Mouse (Mus musculus) ES-Bruce4 (cell line): ENCODE results near the gene Smpd3. TPM values are rescaled to one million over a fixed set of nuclear protein-coding genes. Genes with fewer than 3 reads are reported as not detected.

Experiments
- H3K27ac ChIP-seq: 2 replicates; pipeline ENCODE4 v1.5.1; 2012; ENCODE audit warnings: low read length, inconsistent platforms; ENCODE audit not compliant: insufficient read depth
- H3K27me3 ChIP-seq: 2 replicates; pipeline ENCODE4 v1.6.1; 2012; ENCODE audit warnings: mild to moderate bottlenecking, low read length, inconsistent platforms; ENCODE audit not compliant: control insufficient read depth, poor library complexity, insufficient read depth, severe bottlenecking
- H3K36me3 ChIP-seq: 2 replicates; pipeline ENCODE4 v1.6.1; 2012; ENCODE audit warnings: inconsistent platforms, mild to moderate bottlenecking, low read length, moderate library complexity; ENCODE audit not compliant: control insufficient read depth, poor library complexity, insufficient read depth, severe bottlenecking
- H3K4me1 ChIP-seq: one replicate; pipeline ENCODE4 v1.8.1; 2011; ENCODE audit warnings: low read length; ENCODE audit not compliant: control insufficient read depth, insufficient read depth
- H3K4me3 ChIP-seq: 2 replicates; pipeline ENCODE4 v1.5.1; 2011; ENCODE audit warnings: low read depth, mild to moderate bottlenecking, low read length
- H3K9ac ChIP-seq: 2 replicates; pipeline ENCODE4 v1.6.1; 2012; ENCODE audit warnings: low read depth, mild to moderate bottlenecking, inconsistent platforms; ENCODE audit not compliant: poor library complexity, severe bottlenecking
- H3K9me3 ChIP-seq: replicated peaks from 2 replicates; pipeline ENCODE4 v1.6.1; 2012; ENCODE audit warnings: mild to moderate bottlenecking, low read length, inconsistent platforms; ENCODE audit not compliant: control insufficient read depth, poor library complexity, insufficient read depth, severe bottlenecking
- CTCF ChIP-seq: IDR thresholded peaks from one replicate; pipeline ENCODE4 v1.8.1; 2011; ENCODE audit warnings: low read depth, low read length
- EP300 ChIP-seq: IDR thresholded peaks from 2 replicates; pipeline ENCODE4 v1.6.1; 2011; ENCODE audit warnings: low read depth, low read length; ENCODE audit not compliant: insufficient read depth
- POLR2A ChIP-seq: IDR thresholded peaks from one replicate; pipeline ENCODE4 v1.8.1; 2011; ENCODE audit warnings: low read length; ENCODE audit not compliant: insufficient read depth
- polyA plus RNA-seq: library from polyadenylated mRNA; stranded (reverse); fragments of >200 nt; gene quantifications from 2 replicates; pipeline ENCODE4 v1.2.4, GENCODE M21; 2011; ENCODE audit warnings: low read depth; ENCODE audit not compliant: missing spikeins, insufficient read depth, insufficient read length

The Smpd3 gene
- polyA plus RNA-seq, 1 experiment = 0.12 TPM

DNA sequence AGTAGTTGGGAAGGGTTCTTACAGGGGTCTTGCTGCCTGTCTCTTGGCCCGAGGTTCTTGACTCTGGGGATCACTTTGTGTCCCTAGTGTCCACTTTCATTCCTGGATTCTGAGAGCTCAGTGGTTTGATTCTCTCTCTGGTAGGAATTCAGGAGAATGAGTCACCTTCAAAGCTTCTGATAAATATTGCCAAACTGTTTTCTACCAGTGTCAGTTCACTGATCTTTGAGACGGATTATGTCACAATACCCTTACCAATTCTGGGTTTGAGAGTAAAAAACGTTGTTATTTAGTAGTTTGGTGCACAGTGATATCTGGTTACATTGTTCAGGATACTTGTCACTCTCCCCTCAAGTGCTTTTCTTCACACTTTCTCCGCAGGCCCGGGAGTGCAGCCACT, 57.6 kb downstream of the Smpd3 start:
- Histone ChIP-seq H3K9me3 (no peaks in the 10 kb centered on the region), H3K4me3 (no peak overlapping the region), H3K4me1 (no peaks in the 10 kb centered on the region), H3K27me3 (no peaks in the 10 kb centered on the region), H3K9ac (no peak overlapping the region), H3K36me3 (no peaks in the 10 kb centered on the region), H3K27ac (no peak overlapping the region)
- TF ChIP-seq POLR2A (no peak), EP300 (no peak), CTCF (no peak)

- no peak overlapping the region for H3K4me3 ChIP-seq
- TF ChIP-seq EP300 = no peak
- TF ChIP-seq CTCF = no peak
- TF ChIP-seq POLR2A = no peak
- H3K36me3 ChIP-seq = no peaks in the 10 kb centered on the region
- no peaks in the 10 kb centered on the region for H3K27me3 ChIP-seq
- H3K4me1 ChIP-seq = no peaks in the 10 kb centered on the region
- H3K9me3 ChIP-seq = no peaks in the 10 kb centered on the region
- no peak overlapping the region for H3K9ac ChIP-seq
- H3K27ac ChIP-seq = no peak overlapping the region
Observed at GRCm38 (mm10) chr8:106278367-106279042, 59.3 kb downstream of the Smpd3 start.

DNA sequence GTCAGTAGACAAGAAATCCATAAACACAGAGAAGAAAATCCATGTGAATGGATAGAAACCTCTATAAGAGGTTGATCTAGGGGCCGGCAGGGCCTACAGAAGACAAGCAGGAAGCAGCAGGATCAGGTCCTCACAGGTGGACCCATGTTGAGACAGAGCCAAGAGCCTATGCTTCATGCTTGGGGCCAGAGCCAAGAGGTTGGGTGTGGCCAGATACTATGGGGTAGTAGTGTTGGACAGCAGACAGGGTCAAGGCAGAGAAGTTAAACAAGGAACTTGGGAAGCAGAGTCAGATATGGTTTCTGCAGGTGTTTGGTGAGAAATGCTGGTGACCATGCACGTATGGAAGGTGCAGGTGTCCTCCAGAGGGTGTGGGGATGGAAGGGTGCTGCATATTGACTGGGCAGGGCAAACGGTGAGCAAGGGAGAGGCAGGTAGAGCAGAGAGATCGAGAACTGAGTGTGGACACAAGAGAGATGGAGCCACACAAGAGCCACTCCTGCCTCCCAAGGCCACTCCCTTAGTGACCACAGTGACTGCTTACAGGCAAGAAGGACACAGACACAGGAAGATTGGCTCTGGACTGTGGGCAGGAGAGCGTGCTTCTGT, 61.0 kb downstream of the Smpd3 start:
- Histone ChIP-seq H3K36me3 (no peaks in the 10 kb centered on the region), H3K9ac (no peak overlapping the region), H3K4me3 (no peak overlapping the region), H3K27ac (no peak overlapping the region), H3K4me1 (no peaks in the 10 kb centered on the region), H3K27me3 (no peaks in the 10 kb centered on the region), H3K9me3 (no peaks in the 10 kb centered on the region)
- TF ChIP-seq POLR2A = no peak
- TF ChIP-seq EP300 = no peak
- TF ChIP-seq CTCF = no peak

- TF ChIP-seq POLR2A (no peak), EP300 (no peak), CTCF (no peak)
- Histone ChIP-seq H3K36me3 (no peaks in the 10 kb centered on the region), H3K27me3 (no peaks in the 10 kb centered on the region), H3K9me3 (no peaks in the 10 kb centered on the region), H3K9ac (no peak overlapping the region), H3K27ac (no peak overlapping the region), H3K4me3 (no peak overlapping the region), H3K4me1 (no peaks in the 10 kb centered on the region)
Observed at GRCm38 (mm10) chr8:106273468-106273867, 64.3 kb downstream of the Smpd3 start.

DNA sequence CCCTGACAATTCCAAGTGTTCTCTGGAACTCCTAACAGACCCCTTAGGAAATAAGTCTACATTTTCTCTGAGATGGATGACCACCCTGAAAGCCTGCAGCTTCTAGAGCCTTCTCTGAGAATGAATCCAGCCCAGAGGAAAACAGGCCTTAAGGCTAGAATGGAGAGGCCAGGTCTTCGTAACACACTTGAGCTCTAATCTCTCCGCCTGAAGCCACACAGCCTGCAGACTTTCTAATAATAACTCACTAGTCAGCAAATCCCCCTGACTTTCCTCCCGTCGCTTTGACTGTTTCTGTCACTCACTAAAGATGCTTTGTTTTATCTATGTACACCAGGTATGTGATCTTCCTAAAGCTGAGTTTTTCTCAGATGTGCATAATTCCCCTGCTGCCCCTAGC, 66.4 kb downstream of the Smpd3 start:
- H3K36me3 ChIP-seq = no peaks in the 10 kb centered on the region
- H3K27ac ChIP-seq = no peak overlapping the region
- H3K4me3 ChIP-seq = no peak overlapping the region
- TF ChIP-seq CTCF (no peak), POLR2A (no peak), EP300 (no peak)
- no peaks in the 10 kb centered on the region for H3K27me3 ChIP-seq
- no peaks in the 10 kb centered on the region for H3K9me3 ChIP-seq
- no peaks in the 10 kb centered on the region for H3K4me1 ChIP-seq
- no peak overlapping the region for H3K9ac ChIP-seq

GRCm38 (mm10) chr8:106270804-106271203, 67.0 kb downstream of the Smpd3 start:
- Histone ChIP-seq H3K27me3 (no peaks in the 10 kb centered on the region), H3K27ac (no peak overlapping the region), H3K9ac (no peak overlapping the region), H3K9me3 (no peaks in the 10 kb centered on the region), H3K36me3 (no peaks in the 10 kb centered on the region), H3K4me1 (no peaks in the 10 kb centered on the region), H3K4me3 (no peak overlapping the region)
- TF ChIP-seq CTCF (no peak), EP300 (no peak), POLR2A (no peak)
